Mouse (Mus musculus): Measurements from ENCODE around the gene Peg10. TPM values are rescaled to one million over a fixed set of nuclear protein-coding genes. Genes with fewer than 3 reads are reported as not detected.

Peg10 gene
- 1.1 and 1.2 TPM in 2 replicates for polyA plus RNA-seq (2015; fragmentation: Nextera tagmentation; extraction: Ambion mirVana)

- peak within 1 kb of the TSS; percentile 60; the same call in 1 of the 2 replicates for H3K9ac ChIP-seq (replicated peaks)
- peak; percentile 76 for DNase-seq
- H3K27me3 ChIP-seq (ENCODE audit: insufficient read depth, low read length) = 0 out of 2 replicates have a peak, but pooled peaks cover 4% of the 10 kb centered on the region
- peak within 1 kb of the TSS; percentile 36 for H3K4me3 ChIP-seq (ENCODE audit: low read depth, low read length)
- 63% methylated on average over 35 of the region's 38 CpGs for WGBS (ENCODE audit: insufficient replicate concordance)
- peak within 1 kb of the TSS; percentile 39 for H3K27ac ChIP-seq (ENCODE audit: low read depth)
- no peaks in the 10 kb centered on the region for H3K9me3 ChIP-seq (ENCODE audit: low read length)
- no peaks in the 10 kb centered on the region for H3K36me3 ChIP-seq (replicated peaks; ENCODE audit: insufficient read depth, low read length)
- no peaks in the 10 kb centered on the region for H3K4me1 ChIP-seq (ENCODE audit: insufficient read depth)
- TF ChIP-seq EP300 (IDR thresholded peaks at IDR 0.05; ENCODE audit: low read depth) (no peak), CTCF (IDR thresholded peaks at IDR 0.05; ENCODE audit: low read depth) (peak; percentile 64)
- peak; percentile 51 for ATAC-seq
- peak within 1 kb of the TSS; percentile 74 for H3K4me2 ChIP-seq (ENCODE audit: low read depth, low read length)
Measured at GRCm38 (mm10) chr6:4746696-4747439, at the start of gene Peg10, which contains the start of gene Sgce. Gene Peg10, plus strand, starts transcription at chr6:4747306. Gene Sgce, minus strand, starts transcription at chr6:4747207.

GRCm38 (mm10) chr6:4701641-4702040, 45.5 kb upstream of the Peg10 start:
- Histone ChIP-seq H3K9me3 (ENCODE audit: low read length) (no peaks in the 10 kb centered on the region), H3K4me2 (ENCODE audit: low read depth, low read length) (no peak overlapping the region), H3K4me3 (ENCODE audit: low read depth, low read length) (no peak overlapping the region), H3K36me3 (replicated peaks; ENCODE audit: insufficient read depth, low read length) (no peaks in the 10 kb centered on the region), H3K4me1 (ENCODE audit: insufficient read depth) (no peaks in the 10 kb centered on the region), H3K27ac (ENCODE audit: low read depth) (no peak overlapping the region), H3K9ac (replicated peaks) (no peak overlapping the region), H3K27me3 (ENCODE audit: insufficient read depth, low read length) (no peaks in the 10 kb centered on the region)
- TF ChIP-seq CTCF (IDR thresholded peaks at IDR 0.05; ENCODE audit: low read depth) (no peak), EP300 (IDR thresholded peaks at IDR 0.05; ENCODE audit: low read depth) (no peak)
- DNase-seq (no peak), ATAC-seq (no peak)
- WGBS (ENCODE audit: insufficient replicate concordance) = 76% methylated on average over 8 of the region's 8 CpGs

DNA sequence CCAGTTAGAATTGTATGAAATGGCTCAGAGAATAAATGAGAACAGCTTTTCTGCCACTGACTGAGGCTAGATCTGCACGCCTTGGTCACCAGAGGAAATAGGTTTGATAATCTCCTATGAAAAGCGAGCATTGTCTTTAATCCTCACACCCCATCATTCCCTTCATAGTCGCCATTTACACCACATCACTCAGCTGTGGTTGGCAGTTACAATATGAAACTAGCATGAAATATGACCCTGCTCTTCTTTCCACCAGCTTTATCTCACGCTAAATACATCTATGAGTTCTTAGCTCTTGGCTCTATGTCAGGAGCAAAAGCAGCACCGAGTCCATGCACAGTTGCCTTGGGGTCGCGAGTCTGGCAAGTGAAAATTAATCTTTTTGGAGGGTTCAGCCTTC, 43.2 kb upstream of the Peg10 start:
- WGBS (ENCODE audit: insufficient replicate concordance) = 68% methylated on average over 7 of the region's 7 CpGs

DNA sequence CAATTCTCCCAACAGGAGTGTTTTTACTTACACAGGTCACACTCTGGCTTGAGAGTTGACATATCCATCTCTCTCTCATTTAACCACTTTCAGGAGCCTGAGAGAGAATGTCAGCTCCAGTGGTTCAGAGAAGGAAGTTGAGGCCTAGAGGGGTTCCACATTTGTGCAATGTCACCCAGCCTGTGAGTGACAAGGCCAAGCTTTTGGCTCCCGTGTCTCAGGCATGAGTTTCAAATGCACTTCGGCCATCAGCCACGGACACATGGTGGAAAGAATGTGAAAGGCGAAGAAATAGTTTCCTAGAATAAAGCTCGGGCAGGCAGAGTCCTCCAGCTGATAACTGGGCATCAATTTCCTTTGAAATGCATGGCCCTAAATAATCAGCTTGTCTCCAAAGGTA, 40.7 kb upstream of the Peg10 start:
- no peak overlapping the region for H3K9ac ChIP-seq (replicated peaks)
- H3K27ac ChIP-seq (ENCODE audit: low read depth) = no peak overlapping the region
- WGBS (ENCODE audit: insufficient replicate concordance) = 46% methylated on average over 5 of the region's 5 CpGs
- H3K4me2 ChIP-seq (ENCODE audit: low read depth, low read length) = no peak overlapping the region
- TF ChIP-seq CTCF (IDR thresholded peaks at IDR 0.05; ENCODE audit: low read depth) (no peak), EP300 (IDR thresholded peaks at IDR 0.05; ENCODE audit: low read depth) (no peak)
- H3K9me3 ChIP-seq (ENCODE audit: low read length) = no peaks in the 10 kb centered on the region
- H3K36me3 ChIP-seq (replicated peaks; ENCODE audit: insufficient read depth, low read length) = no peaks in the 10 kb centered on the region
- ATAC-seq (no peak), DNase-seq (no peak)
- no peak overlapping the region for H3K4me3 ChIP-seq (ENCODE audit: low read depth, low read length)
- H3K4me1 ChIP-seq (ENCODE audit: insufficient read depth) = no peaks in the 10 kb centered on the region
- no peaks in the 10 kb centered on the region for H3K27me3 ChIP-seq (ENCODE audit: insufficient read depth, low read length)

More for the DNA sequence above, 43.2 kb upstream of the Peg10 start:
- H3K4me2 ChIP-seq (ENCODE audit: low read depth, low read length) = no peak overlapping the region
- H3K36me3 ChIP-seq (replicated peaks; ENCODE audit: insufficient read depth, low read length) = no peaks in the 10 kb centered on the region
- DNase-seq = no peak
- no peaks in the 10 kb centered on the region for H3K27me3 ChIP-seq (ENCODE audit: insufficient read depth, low read length)
- no peak overlapping the region for H3K4me3 ChIP-seq (ENCODE audit: low read depth, low read length)
- H3K4me1 ChIP-seq (ENCODE audit: insufficient read depth) = no peaks in the 10 kb centered on the region
- TF ChIP-seq EP300 (IDR thresholded peaks at IDR 0.05; ENCODE audit: low read depth) = no peak
- no peak overlapping the region for H3K9ac ChIP-seq (replicated peaks)
- no peak for ATAC-seq
- no peaks in the 10 kb centered on the region for H3K9me3 ChIP-seq (ENCODE audit: low read length)
- H3K27ac ChIP-seq (ENCODE audit: low read depth) = no peak overlapping the region

- no peaks in the 10 kb centered on the region for H3K9me3 ChIP-seq (ENCODE audit: low read length)
- H3K4me1 ChIP-seq (ENCODE audit: insufficient read depth) = no peaks in the 10 kb centered on the region
- no peak overlapping the region for H3K9ac ChIP-seq (replicated peaks)
- no peak overlapping the region for H3K4me2 ChIP-seq (ENCODE audit: low read depth, low read length)
- no peaks in the 10 kb centered on the region for H3K27me3 ChIP-seq (ENCODE audit: insufficient read depth, low read length)
- no peak for DNase-seq
- TF ChIP-seq CTCF (IDR thresholded peaks at IDR 0.05; ENCODE audit: low read depth) (no peak), EP300 (IDR thresholded peaks at IDR 0.05; ENCODE audit: low read depth) (no peak)
- WGBS (ENCODE audit: insufficient replicate concordance) = 63% methylated on average over 1 of the region's 1 CpGs
- ATAC-seq = no peak
- H3K4me3 ChIP-seq (ENCODE audit: low read depth, low read length) = no peak overlapping the region
- no peaks in the 10 kb centered on the region for H3K36me3 ChIP-seq (replicated peaks; ENCODE audit: insufficient read depth, low read length)
- no peak overlapping the region for H3K27ac ChIP-seq (ENCODE audit: low read depth)
Measured at GRCm38 (mm10) chr6:4708971-4709370, 38.1 kb upstream of the Peg10 start.

- Histone ChIP-seq H3K27me3 (ENCODE audit: insufficient read depth, low read length) (no peaks in the 10 kb centered on the region), H3K9ac (replicated peaks) (no peak overlapping the region), H3K4me3 (ENCODE audit: low read depth, low read length) (no peak overlapping the region), H3K4me1 (ENCODE audit: insufficient read depth) (no peaks in the 10 kb centered on the region), H3K36me3 (replicated peaks; ENCODE audit: insufficient read depth, low read length) (no peaks in the 10 kb centered on the region), H3K9me3 (ENCODE audit: low read length) (no peaks in the 10 kb centered on the region), H3K4me2 (ENCODE audit: low read depth, low read length) (no peak overlapping the region), H3K27ac (ENCODE audit: low read depth) (no peak overlapping the region)
- ATAC-seq (no peak), DNase-seq (no peak)
- WGBS (ENCODE audit: insufficient replicate concordance) = 87% methylated on average over 2 of the region's 2 CpGs
- TF ChIP-seq EP300 (IDR thresholded peaks at IDR 0.05; ENCODE audit: low read depth) (no peak), CTCF (IDR thresholded peaks at IDR 0.05; ENCODE audit: low read depth) (no peak)
Measured at GRCm38 (mm10) chr6:4716171-4716570, 30.9 kb upstream of the Peg10 start.
